Mouse (Mus musculus) left cerebral cortex, adult 18-20 months (tissue): ENCODE measurements around the gene Rasgrp2. TPM values are rescaled to one million over a fixed set of nuclear protein-coding genes. Genes with fewer than 3 reads are reported as not detected.

Experiments used
- total RNA-seq, 2 experiments: library from RNA; stranded (reverse); gene quantifications; 2 replicates each; pipeline ENCODE4 v1.2.3; 2021

The Rasgrp2 gene
- total RNA-seq, 2 experiments from 2014 or later, result 68.2 to 84.7 TPM

Other genes starting within 250 kb of the Rasgrp2 start
- under 1 TPM in 1 of 2 experiments, not detected in 1; 0.37 TPM for gene Majin, start 215.0 kb upstream of the Rasgrp2 start, total RNA-seq
- gene Gpha2, start 173.0 kb upstream of the Rasgrp2 start, total RNA-seq, result not detected
- 100 to 1,000 TPM; 152 to 158 TPM for gene Ppp2r5b, start 163.5 kb upstream of the Rasgrp2 start, total RNA-seq
- 10 to 100 TPM; 31.5 to 33.9 TPM for gene Atg2a, start 157.7 kb upstream of the Rasgrp2 start, total RNA-seq
- 10 to 100 TPM; 36.8 to 39.0 TPM for gene Ehd1, start 122.6 kb upstream of the Rasgrp2 start, total RNA-seq
- 1 to 10 TPM; 4.2 to 4.8 TPM for gene Cdc42bpg, start 92.9 kb upstream of the Rasgrp2 start, total RNA-seq
- 10 to 100 TPM; 62.4 to 74.5 TPM for gene Men1, start 64.4 kb upstream of the Rasgrp2 start, total RNA-seq
- 100 to 1,000 TPM in 1 of 2 experiments, 10 to 100 TPM in 1; 92.9 to 100 TPM for gene Map4k2, start 58.2 kb upstream of the Rasgrp2 start, total RNA-seq
- gene Sf1, start 35.6 kb upstream of the Rasgrp2 start, total RNA-seq, result 100 to 1,000 TPM; 188 to 211 TPM
- gene Pygm, start 14.9 kb upstream of the Rasgrp2 start, total RNA-seq, result 10 to 100 TPM; 32.6 to 37.9 TPM
- 100 to 1,000 TPM; 549 to 568 TPM for gene Nrxn2, start 19.4 kb downstream of the Rasgrp2 start, total RNA-seq
- gene Slc22a12, start 143.7 kb downstream of the Rasgrp2 start, total RNA-seq, result not detected